Mouse (Mus musculus) activated CD4-positive, CD25-positive, alpha-beta regulatory T cell, adult 4 months (primary cell): ENCODE data around the gene Prrc2a. TPM values are rescaled to one million over a fixed set of nuclear protein-coding genes. Genes with fewer than 3 reads are reported as not detected.

Experiments used
- ATAC-seq: one replicate; pipeline ENCODE4 v1.8.0; 2017
- polyA plus RNA-seq, 2 experiments: library from polyadenylated mRNA; unstranded; fragments of 100-300 nt; shearing (Covaris generic); gene quantifications; one replicate each; pipeline ENCODE4 v1.2.1; 2017

Prrc2a gene
- polyA plus RNA-seq = 10 to 100 TPM; 38.8 to 78.9 TPM

DNA sequence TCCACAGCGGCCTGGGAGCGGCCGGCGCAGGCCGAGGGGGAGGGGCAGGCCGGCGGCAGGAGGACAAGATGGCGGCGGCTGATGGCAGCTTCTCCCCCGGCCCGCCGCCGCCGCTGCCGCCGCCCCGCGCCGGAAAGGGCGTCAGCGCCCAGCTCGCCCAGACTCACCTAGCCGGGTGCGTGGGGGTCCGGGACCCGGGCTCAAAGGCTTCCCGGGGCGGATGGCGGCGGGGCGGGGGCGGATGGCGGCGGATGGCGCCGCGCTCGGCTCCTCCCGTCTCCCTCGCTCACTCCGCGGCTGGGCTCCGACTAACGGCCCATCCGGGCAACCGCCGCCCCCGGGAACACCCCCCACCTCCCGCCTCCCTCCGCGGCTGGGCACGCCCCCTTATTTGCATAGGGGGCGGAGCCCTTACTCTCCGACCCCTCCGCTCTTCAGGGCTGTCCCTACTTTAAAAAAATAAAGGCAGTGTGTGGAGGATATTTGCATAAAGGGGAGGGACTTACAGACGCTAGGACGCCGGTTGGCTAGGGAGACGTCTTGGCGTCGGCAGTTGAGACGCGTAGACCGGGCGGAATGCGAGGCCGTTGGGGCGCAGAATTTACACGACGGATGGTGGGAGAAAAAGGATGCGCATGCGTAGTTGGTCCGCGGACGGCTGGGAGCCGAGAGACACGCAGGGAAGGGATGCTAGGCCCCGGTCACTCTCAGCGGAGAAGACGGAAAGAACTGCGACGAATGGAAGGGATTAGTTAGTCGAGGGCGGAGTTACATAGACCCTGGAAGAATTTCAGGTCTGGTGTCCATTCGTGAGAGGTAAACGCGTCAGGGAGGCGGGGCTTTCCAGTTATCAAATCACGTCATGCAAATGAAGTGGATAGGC lies at the start of gene Prrc2a:
Gene Prrc2a, minus strand, starts transcription at position 330 of the 883 bp plus-strand sequence.
- ATAC-seq = peak; percentile 89

- ATAC-seq = no peak
These were observed 48.4 kb upstream of the Prrc2a start for GRCm38 (mm10) chr17:35213071-35213470.

GRCm38 (mm10) chr17:35210593-35210992 lies 45.9 kb upstream of the Prrc2a start:
- no peak for ATAC-seq

DNA sequence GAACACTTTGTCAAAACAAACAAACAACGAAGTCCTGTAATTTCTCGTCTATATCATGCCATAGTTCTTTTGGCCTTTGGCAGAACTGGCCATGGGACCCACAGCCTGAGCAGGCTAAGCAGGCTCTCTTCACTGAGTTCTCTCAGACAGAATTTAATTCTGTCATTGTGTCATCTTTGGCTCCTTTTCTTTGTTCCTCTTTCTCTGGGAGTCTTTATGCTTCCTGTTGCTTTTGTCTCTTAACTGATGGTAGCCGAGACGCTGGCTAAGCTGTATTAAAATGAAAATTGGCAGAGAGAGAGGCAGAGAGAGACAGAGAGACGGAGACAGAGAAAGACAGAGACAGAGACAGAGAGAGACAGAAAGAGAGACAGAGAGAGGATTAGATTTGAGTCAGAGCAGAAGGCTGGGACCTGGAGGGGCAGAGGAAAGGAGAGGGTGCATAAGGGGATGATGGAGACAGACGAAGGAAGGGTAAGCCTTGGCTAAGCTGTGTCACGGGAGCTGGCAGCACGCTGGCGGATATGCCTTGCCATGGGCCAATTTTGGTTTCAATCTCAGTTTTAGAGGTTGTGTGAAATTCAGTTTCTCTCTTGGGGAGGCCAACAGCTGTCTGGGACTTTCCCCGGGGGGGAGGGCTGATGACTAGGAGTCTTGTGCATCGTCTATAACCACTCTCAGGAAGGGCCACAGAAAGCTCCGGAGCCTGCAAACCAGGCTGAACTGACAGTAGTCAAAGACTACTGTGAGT lies 45.3 kb upstream of the Prrc2a start:
- peak; percentile 90 for ATAC-seq

DNA sequence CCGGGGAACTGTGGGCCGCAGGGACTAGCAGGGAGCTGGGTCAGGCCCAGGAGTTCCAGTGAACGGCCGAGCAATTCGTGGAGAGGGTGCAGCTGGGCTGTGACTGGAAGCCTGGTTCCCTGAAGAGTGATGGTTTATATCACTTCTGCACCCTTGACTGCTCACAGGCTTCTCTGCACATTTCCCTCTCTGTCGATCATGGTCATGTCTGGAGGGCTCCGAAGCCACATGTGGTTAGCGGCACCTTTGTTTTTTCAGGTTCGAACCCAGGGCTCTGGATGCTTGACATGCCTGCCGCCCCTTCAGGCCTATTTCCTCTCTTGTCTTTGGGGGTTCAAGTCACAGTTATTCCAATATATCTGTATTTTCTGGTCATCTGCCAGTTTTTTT lies 40.7 kb upstream of the Prrc2a start:
- ATAC-seq = no peak

DNA sequence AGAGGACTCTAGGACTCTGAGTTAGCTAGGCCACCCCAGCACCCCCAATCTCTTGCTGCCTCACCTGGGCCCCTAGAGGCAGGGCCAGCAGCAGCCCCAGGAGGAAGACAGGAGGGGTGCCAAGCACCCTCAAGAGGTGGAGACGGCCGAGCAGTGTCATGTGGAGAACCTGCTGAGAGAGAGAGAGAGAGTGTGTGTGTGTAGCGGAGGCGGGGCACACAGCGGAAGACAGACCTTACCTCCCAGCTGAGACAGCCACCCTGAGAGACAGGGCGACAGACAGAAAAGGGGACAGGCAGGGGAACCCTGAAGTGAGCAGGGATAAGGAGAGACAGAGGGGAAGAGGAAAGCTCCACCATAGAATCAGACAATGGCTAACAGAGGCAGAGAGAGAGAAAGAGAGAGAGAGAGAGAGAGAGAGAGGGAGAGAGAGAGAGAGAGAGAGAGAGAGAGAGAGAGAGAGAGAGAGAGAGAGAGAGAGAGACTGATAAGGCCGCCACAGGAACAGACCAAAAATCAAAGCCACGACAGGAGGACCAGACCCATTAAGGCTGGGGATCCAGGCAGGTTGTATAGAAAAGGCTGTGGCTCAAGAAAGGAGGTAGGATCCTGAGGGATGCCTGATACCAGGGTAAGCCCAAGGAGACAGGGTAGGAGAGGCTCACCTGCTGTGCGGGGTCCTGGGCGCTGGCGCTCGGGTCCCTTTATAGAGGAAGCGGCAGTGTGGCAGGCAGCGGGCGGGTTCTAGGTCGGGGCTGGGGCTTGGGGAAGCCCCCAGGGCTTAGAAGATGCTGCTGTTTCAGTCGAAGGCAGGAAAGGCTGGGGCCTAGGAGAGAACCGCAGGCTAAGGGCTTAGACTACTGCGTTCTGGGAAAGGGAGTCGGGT lies 40.0 kb upstream of the Prrc2a start, which contains the start of gene Lta:
Gene Lta, minus strand, starts transcription at position 858 of the 886 bp plus-strand sequence.
- peak; percentile 55 for ATAC-seq

GRCm38 (mm10) chr17:35202442-35202841 lies 37.7 kb upstream of the Prrc2a start:
- no peak for ATAC-seq

GRCm38 (mm10) chr17:35201787-35202186 lies 37.1 kb upstream of the Prrc2a start, which contains the start of gene Tnf:
Gene Tnf (minus strand): TSS chr17:35202007.
- ATAC-seq = peak; percentile 6

- ATAC-seq = no peak
These were observed 36.4 kb upstream of the Prrc2a start for GRCm38 (mm10) chr17:35201128-35201527.

GRCm38 (mm10) chr17:35200398-35200797 lies 35.7 kb upstream of the Prrc2a start:
- ATAC-seq = peak; percentile 70

DNA sequence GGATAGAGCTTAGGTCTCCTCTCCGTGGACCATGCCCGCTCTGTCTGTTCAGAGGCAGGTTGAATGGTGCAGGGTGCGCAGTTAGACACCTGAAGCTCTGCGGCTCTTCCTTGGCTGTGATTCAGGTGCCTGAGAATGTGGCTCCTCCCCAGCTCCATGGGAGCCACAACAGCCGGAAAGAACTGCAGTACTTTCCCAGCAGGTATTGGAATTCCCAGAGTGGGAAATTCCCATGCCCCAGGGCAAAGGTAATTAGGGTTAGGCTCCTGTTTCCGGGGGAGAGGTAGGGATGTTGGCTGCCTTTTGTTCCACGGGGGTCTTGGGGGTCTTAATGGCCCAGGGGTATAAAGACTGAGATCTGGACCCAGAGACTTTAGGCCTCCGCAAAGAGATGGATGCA lies 34.2 kb upstream of the Prrc2a start:
- no peak for ATAC-seq

- ATAC-seq = no peak
These were observed 33.3 kb upstream of the Prrc2a start for GRCm38 (mm10) chr17:35198029-35198428.

- ATAC-seq = no peak
These were observed 32.4 kb upstream of the Prrc2a start for GRCm38 (mm10) chr17:35197126-35197525.

DNA sequence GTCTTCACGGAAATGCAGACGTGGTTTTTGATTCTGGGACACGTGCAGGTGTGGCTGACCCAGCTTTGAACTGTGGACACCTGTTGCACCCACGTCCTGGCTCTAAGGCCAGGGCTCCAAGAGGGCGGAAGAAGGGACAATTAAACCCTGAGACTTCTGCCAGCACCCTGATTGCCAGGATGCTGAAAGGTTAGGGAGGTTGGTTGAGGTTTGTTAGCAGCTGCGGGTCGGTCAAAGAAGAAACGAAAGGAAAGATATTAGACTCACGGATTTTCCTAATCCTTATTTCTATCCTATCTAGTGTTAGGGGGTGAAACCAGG lies 31.6 kb upstream of the Prrc2a start:
- no peak for ATAC-seq

- peak; percentile 30 for ATAC-seq
These were observed 31.1 kb upstream of the Prrc2a start for GRCm38 (mm10) chr17:35195631-35196320.

- ATAC-seq = no peak
These were observed 30.3 kb upstream of the Prrc2a start for GRCm38 (mm10) chr17:35194844-35195630.

DNA sequence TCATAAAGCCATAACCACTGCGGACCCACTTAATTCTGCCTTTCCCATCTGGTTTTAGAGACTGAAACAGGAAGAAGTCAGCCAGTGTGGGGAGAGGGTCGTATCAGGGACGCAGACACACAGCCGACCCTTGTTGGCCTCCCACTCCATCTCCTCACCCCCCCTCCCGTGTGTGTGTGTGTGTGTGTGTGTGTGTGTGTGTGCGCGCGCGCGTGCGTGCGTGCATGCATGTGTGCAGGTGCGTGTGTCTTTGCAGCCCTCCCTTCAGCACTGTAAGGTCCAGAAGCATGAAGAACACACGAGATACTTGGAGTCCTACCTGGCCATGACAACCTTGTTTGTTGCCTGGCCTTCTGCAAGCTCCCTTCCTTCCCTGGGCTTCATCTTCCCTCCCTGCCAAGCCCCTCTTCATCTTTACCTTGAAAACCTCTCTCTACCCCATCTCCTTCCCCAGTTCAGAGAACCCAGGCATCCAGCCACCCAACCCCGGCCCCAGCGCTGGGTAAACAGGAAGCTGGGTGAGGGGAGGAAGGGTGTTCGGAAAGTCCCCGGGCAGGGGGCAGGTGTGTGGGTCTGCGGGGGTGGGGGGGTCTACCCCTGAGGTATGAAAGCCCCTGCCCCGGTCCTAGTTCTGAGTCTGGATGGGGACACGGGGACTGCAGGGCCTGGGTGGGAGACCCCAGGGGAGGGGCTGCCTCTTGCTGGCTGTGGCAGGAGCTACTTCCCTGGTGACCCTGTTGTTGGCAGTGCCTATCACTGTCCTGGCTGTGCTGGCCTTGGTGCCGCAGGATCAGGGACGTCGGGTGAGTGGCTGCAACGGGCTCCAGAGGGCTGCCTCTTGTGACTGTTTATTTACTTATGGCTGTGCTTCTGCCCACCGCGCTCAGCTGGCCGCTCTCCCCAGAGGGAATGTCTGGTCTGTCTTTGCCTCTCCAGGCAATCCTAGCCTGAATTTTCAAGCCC lies 29.5 kb upstream of the Prrc2a start, which contains the start of gene Ltb:
Gene Ltb, plus strand, starts transcription at position 559 of the 963 bp plus-strand sequence.
- peak; percentile 68 for ATAC-seq

DNA sequence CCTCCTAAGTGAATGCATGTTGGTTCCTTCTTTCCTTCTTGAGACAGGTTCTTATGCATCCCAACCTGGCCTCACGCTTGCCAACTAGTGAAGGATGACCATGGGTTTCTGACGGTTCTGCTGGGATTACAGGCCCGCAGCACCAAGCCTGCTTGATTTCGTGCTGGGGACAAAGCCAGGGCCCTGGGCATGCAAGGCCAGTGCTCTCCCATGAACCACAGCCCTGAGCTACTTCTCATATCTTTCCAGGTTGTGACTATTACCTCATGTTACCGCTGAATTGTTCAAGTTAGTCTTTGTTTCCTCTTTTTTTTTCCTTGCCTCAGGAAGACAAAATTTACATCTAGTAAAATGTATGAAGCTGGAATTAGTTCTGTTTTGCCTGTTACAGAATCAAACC lies 28.2 kb upstream of the Prrc2a start:
- no peak for ATAC-seq

DNA sequence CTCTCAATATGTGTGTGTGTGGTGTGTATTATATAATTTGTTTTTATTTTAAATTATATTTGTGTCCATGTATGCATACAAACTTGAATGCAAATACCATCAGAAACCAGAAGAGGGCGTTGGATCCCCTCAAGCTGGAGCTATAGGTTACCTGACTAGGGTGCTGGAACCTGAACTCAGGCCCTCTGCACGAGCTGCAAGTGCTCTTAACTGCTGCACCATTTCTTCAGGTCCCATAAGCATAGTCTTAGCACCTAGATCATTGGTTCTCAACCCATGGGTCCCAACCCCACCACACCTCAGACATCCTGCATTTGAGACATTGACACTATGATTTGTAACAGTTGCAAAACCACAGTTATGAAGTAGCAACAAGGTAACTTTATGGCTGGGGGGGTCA lies 27.0 kb upstream of the Prrc2a start:
- ATAC-seq = no peak

- peak; percentile 64 for ATAC-seq
These were observed 25.4 kb upstream of the Prrc2a start for GRCm38 (mm10) chr17:35190096-35190495.
